Mouse (Mus musculus) telencephalon, adult 2 months (tissue): ENCODE data around the gene Rab11a.
"Not testable (repeated sequence)": the region's sequence is repeated elsewhere in the genome, so short reads cannot be mapped to it uniquely, and the experiment has no call there.

Experiments used
- DNase-seq: peaks from one replicate; pipeline ENCODE4 v3.0.0-alpha.2; 2011; ENCODE audit warnings: low read depth, low spot score

Rab11a gene

DNA sequence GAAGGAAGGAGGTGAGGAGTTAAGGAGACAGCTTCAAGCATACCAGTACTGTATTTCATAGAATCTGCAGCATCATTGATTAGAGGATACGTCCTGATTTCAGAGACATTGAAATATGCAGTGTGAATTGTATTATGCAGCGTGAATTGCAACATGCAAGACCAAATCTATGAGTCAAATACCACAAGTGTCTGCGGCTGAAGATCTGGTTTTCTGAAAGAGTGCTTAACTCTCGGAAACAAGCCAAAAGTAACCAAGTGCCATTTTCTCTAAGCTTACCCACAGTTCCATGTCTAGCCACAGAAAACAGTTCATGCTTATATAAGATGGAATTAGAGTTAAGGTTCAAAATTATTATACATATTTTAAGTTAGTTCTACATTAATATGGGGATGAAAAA is 10.2 kb upstream of the Rab11a start:
- no peak for DNase-seq

DNA sequence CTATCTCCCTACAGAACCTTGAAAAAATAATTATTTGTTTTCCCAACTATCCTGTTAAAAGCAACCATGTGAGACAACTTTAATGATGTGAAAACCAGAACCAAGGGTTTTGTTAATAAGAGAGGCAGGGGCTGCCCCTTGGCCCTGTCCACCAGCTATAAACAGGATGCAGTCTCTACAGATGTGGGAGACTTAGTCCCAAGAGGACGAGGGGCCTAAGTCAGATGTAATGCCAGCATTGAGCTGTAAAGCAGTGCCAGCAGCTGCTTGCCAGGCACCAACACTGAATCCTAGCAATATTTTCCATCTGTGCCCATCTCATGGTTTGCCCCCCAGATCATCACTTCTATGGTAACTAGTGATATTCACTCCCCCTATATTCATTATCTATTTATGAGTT is 4.9 kb upstream of the Rab11a start:
- DNase-seq, result no peak

GRCm38 (mm10) chr9:64739001-64739400 is 1.4 kb upstream of the Rab11a start:
- DNase-seq, result no peak

DNA sequence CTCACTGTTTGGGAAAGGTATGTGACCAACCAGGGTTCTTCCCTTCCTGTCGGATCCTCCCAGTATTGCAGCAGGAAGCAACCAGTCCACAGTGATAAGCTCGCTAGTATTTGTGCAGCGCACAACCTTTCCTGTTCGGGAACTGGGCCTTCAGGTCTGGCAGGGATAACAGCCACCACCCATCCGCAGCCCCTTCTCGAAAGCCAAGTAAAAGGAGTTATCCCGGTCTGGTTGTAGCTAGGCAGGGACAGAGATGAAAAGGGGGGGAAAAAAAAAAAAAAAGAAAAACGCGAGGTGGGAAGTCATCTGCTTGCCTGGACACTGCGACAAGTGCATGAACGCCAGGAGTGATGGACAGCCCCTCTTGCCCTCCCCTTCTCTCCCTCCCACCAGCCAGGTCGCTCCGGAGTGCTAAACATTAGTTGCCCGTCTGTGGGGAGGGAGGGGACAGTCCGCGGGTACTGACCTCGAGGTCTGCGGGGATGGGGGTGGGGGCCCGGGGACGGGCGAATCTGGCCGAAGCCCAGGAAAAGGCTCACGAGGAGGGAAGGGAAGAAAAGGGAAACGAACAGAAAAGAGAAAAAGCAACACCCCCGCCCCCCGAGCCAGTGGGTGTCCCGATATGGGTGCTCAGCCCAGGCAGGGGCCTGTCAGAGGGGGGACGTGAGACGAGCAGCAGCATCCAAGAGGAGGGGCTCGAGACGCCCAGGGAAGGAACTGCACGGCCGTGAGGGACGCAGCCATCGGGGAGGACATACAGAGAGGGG is 736 bp downstream of the Rab11a start:
- DNase-seq, result peak; percentile 40

- no peak for DNase-seq
Measured at GRCm38 (mm10) chr9:64736076-64736638, 1.4 kb downstream of the Rab11a start.

DNA sequence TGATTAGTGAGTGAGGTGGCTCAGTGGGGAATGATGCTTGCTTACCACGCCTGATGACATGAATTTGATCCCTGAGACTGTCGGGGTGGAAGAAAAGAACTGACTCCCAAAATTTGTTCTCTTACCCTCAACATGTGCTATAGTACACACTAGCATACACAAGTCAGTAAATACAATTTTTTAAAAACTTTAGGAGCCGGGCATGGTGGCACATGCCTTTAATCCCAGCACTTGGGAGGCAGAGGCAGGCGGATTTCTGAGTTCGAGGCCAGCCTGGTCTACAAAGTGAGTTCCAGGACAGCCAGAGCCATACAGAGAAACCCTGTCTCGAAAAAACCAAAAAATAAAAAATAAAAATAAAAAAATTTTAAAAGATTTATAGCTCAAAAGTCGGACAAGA is 2.6 kb downstream of the Rab11a start:
- not testable (repeated sequence) for DNase-seq

DNA sequence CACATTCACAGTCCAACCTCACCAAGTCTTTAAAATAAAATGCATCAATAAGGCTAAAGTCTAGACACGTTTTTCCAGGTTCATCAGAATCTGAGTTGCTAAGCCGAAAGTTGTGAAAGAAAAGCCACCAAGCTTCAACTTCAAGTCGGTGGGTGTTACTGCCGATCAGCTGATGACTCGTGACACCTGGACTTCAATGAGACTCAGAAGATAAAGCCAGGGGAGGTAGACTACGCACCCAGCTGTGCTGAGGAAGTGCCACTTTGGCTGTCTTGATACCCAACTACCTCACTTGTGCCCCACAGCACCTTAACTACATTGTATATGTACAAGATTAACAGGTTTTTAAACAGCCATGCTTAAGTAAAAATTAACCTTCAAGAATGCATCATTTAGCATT is 3.4 kb downstream of the Rab11a start:
- DNase-seq, result no peak

DNA sequence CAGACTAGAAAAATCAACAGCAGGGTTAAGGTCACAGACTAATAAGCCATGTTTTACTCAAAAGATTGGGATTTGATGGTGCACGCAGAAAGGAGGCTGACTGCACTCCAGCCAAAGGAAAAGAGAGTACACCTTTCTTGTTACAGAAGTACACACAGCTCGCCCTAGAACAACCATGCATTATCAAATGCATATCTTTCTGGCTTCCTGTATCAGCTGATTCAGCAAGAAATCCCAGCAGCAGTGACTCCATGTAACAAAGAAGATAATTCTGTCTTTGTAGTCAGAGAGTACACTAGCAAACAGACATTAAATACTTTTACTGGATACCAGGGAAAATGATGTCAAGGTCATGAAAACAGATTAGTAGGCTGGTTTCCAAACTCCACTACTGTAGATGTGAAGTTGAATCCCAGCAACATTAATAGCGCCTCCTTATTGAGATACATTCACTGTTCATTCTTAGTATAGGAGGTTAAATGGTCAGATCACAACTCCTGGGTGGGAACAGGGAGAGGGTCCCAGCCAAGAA is 6.5 kb downstream of the Rab11a start:
- no peak for DNase-seq

DNA sequence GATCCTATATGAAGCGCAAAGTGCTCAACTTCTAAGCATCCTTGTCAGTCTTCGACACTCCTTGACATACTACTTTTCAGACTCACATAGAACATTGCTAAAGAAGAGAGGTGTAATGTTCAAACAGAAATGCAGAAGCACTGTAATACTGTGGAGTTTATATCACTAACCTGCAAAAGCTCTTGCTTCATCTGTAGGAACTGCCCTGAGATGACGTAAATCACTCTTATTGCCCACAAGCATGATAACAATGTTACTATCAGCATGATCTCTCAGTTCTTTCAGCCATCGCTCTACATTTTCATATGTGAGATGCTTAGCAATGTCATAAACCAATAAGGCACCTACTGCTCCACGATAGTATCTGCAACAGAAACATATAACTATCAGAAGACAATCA is 11.1 kb downstream of the Rab11a start:
- DNase-seq, result no peak

- DNase-seq, result no peak
Measured at GRCm38 (mm10) chr9:64719526-64720163, 17.9 kb downstream of the Rab11a start.

DNA sequence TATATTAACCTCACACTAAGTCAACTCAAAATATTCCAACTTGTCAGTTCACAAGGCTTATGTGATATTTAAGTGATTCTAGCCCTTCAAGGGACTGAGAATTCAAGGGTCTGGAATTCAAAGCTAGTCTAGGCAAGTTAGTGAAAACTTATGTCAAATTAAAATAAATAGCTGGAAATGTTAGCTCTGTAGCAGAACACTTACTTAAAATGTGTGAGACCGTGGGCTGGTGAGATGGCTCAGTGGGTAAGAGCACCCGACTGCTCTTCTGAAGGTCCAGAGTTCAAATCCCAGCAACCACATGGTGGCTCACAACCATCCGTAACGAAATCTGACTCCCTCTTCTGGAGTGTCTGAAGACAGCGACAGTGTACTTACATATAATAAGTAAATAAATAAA is 27.3 kb downstream of the Rab11a start:
- not testable (repeated sequence) for DNase-seq

DNA sequence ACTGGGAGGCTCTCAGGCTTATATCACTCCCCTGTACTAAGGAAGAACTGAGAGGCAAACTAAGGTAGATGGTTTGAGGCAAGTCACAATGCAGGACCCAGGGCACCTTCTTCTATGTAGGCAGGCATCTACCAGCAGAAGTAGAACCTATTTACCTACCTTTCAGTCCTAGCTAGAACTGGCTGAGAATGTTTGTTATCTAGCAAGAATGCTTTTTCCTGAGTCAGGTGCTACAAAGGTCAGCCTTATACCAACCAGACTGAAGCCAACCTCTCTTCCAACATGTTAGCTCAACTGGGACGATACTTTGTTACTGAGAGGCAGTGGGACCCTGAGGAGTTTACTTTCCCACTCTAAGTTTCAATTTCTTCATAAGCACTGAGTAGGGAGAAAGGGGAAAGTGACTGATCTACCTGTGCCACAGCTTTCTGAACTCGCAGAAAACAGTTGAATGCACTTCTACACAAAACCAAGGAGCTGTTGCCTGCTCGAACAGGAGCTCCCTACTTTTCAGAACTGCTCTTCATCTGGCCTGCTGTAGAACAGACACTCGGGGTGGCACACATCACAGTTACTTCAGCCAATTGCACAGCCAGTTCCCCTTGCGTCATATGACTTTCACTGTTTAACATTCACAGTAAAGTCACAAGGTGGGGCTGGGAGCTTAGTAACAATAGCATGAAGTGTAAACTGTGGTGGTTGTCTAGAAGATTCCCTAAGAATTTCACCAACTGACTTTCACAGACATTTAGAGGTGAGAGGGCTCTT is 33.3 kb downstream of the Rab11a start:
- DNase-seq, result no peak

DNA sequence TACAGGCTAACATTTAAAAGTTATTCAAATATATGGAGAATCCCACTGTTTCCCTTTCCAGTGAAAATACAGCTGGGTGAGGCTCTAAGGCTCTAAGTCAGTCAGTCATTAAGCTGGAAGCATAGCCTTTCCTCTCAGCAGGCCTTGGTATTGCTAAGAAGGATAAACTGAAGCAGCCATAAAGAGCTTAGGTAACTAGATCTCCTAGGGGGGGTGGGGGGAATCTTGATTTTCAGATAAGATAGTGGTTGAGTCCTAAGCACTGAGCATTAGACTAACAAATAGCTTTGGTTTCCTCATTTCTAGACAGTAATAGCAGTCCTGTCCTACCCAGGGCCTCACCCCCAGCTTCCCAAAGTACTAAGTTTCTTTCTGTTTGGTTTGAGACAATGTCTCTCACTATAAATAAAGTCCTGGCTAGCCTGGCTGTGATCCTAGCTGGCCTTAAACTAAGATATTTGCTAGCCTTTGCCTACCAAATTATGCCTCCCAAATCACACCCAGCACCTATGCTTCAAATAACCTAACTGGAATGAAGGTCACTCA is 34.1 kb downstream of the Rab11a start:
- DNase-seq, result no peak

GRCm38 (mm10) chr9:64702937-64703336 is 34.6 kb downstream of the Rab11a start:
- peak; percentile 55 for DNase-seq

DNA sequence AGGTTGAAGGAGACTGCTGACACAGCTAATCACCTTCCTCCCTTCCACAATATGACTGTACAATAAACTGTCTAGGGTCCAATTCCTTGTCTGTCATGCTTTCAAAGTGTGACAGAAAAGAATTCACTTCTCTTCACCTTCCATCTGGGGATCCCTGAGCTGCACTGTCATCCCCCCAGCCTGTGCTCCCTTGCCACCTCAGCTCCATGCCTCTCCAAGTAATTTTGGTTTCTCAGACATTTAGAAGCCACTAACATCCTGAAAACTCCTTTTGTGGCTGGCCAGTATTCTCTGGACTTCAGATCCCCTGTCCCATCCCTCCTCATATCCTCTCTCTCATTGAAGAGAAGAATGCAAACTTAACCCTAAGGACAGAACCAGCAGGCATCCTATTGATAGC is 35.2 kb downstream of the Rab11a start:
- no peak for DNase-seq

DNA sequence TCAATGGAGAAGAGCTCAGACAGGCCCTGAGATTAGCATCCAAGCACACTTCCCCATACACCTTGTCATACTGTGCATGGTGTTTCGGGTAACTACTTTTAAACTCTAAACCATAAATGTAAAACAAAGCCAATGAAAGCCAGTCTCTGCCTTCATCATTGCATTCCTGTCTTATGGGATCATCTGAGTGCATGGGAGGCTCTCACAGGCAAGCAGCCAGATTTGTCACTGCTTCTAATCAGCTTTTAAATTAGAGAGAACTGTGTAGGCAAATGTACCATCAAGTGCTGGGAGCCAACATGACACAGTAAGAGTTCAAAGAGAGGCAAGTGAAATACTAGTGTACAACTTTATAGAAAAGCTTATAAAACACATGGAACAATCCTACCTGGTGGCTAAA is 35.9 kb downstream of the Rab11a start:
- peak; percentile 65 for DNase-seq

DNA sequence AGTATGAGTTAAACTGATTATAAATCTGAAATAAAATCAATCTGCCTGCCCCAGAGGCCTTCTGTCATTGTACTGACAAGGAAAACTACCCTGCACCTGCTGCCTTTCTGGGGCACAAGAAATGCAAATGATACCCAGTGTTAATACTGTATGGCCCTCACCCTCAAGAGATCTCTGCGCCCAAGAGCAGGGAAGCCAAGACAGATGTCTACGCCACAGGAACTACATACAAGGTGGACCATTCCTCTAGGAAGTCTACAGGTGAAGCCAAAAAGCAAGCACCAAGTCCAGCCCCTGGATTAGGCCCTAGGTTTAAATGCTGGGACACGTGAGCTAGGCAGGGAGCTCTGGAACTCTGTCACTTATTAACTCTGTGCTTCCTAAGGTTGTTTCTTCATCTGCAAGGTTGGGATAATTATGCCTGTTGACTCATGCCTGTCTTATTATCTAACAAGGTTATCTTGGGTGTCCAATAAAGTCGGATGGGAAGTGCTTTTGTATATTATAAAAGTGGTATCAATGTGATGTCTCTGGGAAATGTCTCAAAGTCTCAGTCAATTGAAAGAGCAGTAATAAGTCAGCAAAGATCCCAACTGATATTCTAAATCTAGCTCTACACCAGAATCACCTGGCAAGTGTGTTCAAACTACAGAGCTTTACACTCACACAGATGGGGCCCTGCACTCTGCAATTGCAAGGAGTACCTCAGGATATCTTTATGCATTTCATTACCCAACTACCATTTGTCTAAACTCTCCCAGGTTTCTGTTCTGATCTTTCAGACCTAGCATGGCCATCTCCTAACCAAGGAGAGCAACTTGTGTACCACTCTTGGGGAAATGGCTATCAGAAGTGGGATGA is 36.9 kb downstream of the Rab11a start:
- DNase-seq, result no peak

DNA sequence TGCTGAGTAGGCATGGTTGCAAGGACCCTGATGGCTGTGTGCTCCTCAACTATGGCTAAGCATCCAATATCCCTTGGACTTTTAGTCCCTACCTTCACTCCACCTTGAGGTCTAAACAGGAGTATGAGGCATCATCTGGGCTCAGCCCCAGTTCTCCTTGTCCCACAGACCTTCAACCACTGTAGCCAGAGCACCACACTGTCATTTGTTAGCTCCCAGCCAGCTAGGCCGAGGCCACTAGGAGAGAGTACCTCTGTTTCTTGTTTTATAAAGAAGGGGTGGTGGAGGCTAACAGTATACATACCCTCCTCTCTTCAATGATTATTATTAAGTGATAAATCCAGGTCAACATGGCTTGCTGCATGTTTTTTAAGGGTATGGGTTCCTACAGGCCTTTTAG is 39.0 kb downstream of the Rab11a start:
- no peak for DNase-seq

- DNase-seq, result no peak
Measured at GRCm38 (mm10) chr9:64697677-64698076, 39.9 kb downstream of the Rab11a start.

DNA sequence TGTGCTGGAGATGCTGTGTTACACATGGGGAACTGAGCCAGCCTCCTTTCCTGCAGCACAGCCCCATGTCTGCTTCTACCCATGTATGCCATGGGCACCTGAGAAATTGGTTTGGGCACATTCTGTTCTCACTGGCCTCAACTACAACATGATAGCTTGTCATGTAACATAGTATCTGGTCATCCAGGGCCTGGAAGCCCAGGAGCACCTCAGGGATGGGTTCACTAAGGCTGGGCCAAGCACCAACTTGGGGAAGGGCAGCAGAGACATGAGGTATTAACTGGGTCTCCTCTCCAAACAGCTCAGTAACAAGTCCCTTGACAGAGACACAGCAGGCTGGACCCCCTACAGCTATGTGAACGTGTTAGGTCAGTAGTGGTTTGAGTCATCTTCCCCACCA is 40.6 kb downstream of the Rab11a start:
- no peak for DNase-seq

DNA sequence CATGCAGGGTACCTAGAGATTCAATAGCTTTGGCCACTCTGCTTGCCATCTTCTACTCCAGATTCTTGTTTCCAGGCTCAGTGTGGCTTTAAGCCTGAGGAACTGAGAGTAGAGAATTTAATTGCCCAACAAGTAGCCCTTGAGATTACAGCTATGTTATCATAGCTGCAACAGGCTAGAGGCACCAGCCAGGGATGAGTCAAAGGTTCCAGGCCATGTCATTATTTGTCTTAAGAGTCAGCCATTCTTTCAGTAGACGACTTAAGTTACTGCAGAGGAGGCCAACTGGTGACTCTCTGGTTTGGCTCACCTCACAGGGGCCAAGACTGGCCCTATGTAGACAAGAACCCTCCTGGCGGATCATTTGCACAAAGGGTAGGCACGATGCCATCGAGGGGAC is 41.2 kb downstream of the Rab11a start:
- no peak for DNase-seq
